Mouse (Mus musculus) midbrain, embryonic 15.5 days (tissue): ENCODE measurements around the gene Slc6a2. TPM values are rescaled to one million over a fixed set of nuclear protein-coding genes. Genes with fewer than 3 reads are reported as not detected.

ENCODE experiments used
- ATAC-seq: fragments of 200-750 bp; cut with Nextera tagmentation; replicated peaks from 2 replicates; pipeline ENCODE4 v1.8.0; 2017; ENCODE audit warnings: moderate TSS enrichment
- H3K27ac ChIP-seq: fragments of 300-500 bp; sonication (generic); 2 replicates; pipeline ENCODE4 v1.5.1; 2015; ENCODE audit warnings: mild to moderate bottlenecking, inconsistent platforms
- H3K27me3 ChIP-seq: fragments of 300-500 bp; sonication (generic); replicated peaks from 2 replicates; pipeline ENCODE4 v1.6.1; 2015; ENCODE audit warnings: inconsistent platforms
- H3K36me3 ChIP-seq: fragments of 300-500 bp; sonication (generic); replicated peaks from 2 replicates; pipeline ENCODE4 v1.6.1; 2015; ENCODE audit warnings: inconsistent platforms
- H3K4me1 ChIP-seq: fragments of 300-500 bp; sonication (generic); 2 replicates; pipeline ENCODE4 v1.6.1; 2015; ENCODE audit warnings: inconsistent platforms
- H3K4me2 ChIP-seq: fragments of 300-500 bp; sonication (generic); 2 replicates; pipeline ENCODE4 v1.6.1; 2015; ENCODE audit warnings: inconsistent platforms, mild to moderate bottlenecking, moderate library complexity
- H3K4me3 ChIP-seq: fragments of 300-500 bp; sonication (generic); 2 replicates; pipeline ENCODE4 v1.5.1; 2015; ENCODE audit warnings: mild to moderate bottlenecking, inconsistent platforms
- H3K9ac ChIP-seq: fragments of 300-500 bp; sonication (generic); 2 replicates; pipeline ENCODE4 v1.6.1; 2015; ENCODE audit warnings: mild to moderate bottlenecking, inconsistent platforms
- H3K9me3 ChIP-seq: fragments of 300-500 bp; sonication (generic); 2 replicates; pipeline ENCODE4 v1.6.1; 2016; ENCODE audit warnings: inconsistent platforms
- WGBS: fragments of 180-500 bp; shearing (Covaris S2); methylation state at CpG from one replicate; pipeline ENCODE4 v1.1.7; 2015; ENCODE audit warnings: mixed read lengths; 5-methylcytosine and 5-hydroxymethylcytosine counted together
- polyA plus RNA-seq: library from polyadenylated mRNA; unstranded; fragments of >200 nt; fragmentation: Nextera tagmentation; extraction: Ambion mirVana; gene quantifications from 2 replicates; pipeline ENCODE4 v1.2.1, GENCODE M21; 2015

Slc6a2 gene
- polyA plus RNA-seq, 1 experiment from 2014 or later: 0.89 TPM

- WGBS: 68% methylated on average over 5 of the region's 5 CpGs
- Histone ChIP-seq H3K4me2 (no peak overlapping the region), H3K4me3 (no peak overlapping the region), H3K4me1 (no peaks in the 10 kb centered on the region), H3K27me3 (no peaks in the 10 kb centered on the region), H3K36me3 (no peaks in the 10 kb centered on the region), H3K9ac (no peak overlapping the region), H3K27ac (no peak overlapping the region), H3K9me3 (no peaks in the 10 kb centered on the region)
- no peak for ATAC-seq
Measured at GRCm38 (mm10) chr8:92972949-92973348, 13.1 kb downstream of the Slc6a2 start.

DNA sequence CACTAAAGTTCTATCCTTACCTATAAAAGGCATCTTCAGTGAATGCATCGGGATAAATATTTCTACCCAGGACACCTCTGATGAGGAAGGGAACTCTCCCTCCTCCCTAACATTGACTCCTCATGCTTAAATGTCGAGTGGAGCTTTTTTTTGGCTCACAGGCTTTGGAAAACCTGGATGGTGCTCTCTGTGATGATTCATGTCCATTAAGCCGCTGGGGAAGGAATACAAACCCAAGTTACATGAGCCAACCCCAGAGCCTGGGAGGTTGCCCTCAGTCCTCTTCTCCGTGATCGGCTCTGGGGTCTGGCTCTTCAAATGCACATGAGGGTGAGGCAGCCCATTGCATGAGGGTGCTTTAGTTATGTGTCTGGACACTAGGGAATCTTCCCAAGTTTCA, 16.8 kb downstream of the Slc6a2 start:
- Histone ChIP-seq H3K9ac (no peak overlapping the region), H3K36me3 (no peaks in the 10 kb centered on the region), H3K4me2 (no peak overlapping the region), H3K4me3 (no peak overlapping the region), H3K4me1 (no peaks in the 10 kb centered on the region), H3K27me3 (no peaks in the 10 kb centered on the region), H3K9me3 (no peaks in the 10 kb centered on the region), H3K27ac (no peak overlapping the region)
- WGBS: 93% methylated on average over 5 of the region's 5 CpGs
- no peak for ATAC-seq

- no peak overlapping the region for H3K27ac ChIP-seq
- H3K4me2 ChIP-seq: no peak overlapping the region
- H3K4me1 ChIP-seq: no peaks in the 10 kb centered on the region
- whole genome bisulfite sequencing: 83% methylated on average over 3 of the region's 3 CpGs
- no peak overlapping the region for H3K9ac ChIP-seq
- no peaks in the 10 kb centered on the region for H3K36me3 ChIP-seq
- ATAC-seq: no peak
- no peaks in the 10 kb centered on the region for H3K9me3 ChIP-seq
- H3K27me3 ChIP-seq: no peaks in the 10 kb centered on the region
- H3K4me3 ChIP-seq: no peak overlapping the region
Measured at GRCm38 (mm10) chr8:92982491-92982890, 22.6 kb downstream of the Slc6a2 start.

- Histone ChIP-seq H3K9me3 (no peaks in the 10 kb centered on the region), H3K4me2 (no peak overlapping the region), H3K36me3 (no peaks in the 10 kb centered on the region), H3K4me1 (no peaks in the 10 kb centered on the region), H3K4me3 (no peak overlapping the region), H3K9ac (no peak overlapping the region), H3K27ac (no peak overlapping the region), H3K27me3 (no peaks in the 10 kb centered on the region)
- ATAC-seq: no peak
- 67% methylated on average over 2 of the region's 2 CpGs for WGBS
Measured at GRCm38 (mm10) chr8:92984376-92984775, 24.5 kb downstream of the Slc6a2 start.

- no peak overlapping the region for H3K9ac ChIP-seq
- H3K4me3 ChIP-seq: no peak overlapping the region
- H3K27ac ChIP-seq: no peak overlapping the region
- H3K4me1 ChIP-seq: no peaks in the 10 kb centered on the region
- ATAC-seq: no peak
- H3K4me2 ChIP-seq: no peak overlapping the region
- H3K36me3 ChIP-seq: no peaks in the 10 kb centered on the region
- no peaks in the 10 kb centered on the region for H3K27me3 ChIP-seq
- no peaks in the 10 kb centered on the region for H3K9me3 ChIP-seq
- WGBS: 33% methylated on average over 5 of the region's 5 CpGs
Measured at GRCm38 (mm10) chr8:92996840-92997239, 37.0 kb downstream of the Slc6a2 start.

DNA sequence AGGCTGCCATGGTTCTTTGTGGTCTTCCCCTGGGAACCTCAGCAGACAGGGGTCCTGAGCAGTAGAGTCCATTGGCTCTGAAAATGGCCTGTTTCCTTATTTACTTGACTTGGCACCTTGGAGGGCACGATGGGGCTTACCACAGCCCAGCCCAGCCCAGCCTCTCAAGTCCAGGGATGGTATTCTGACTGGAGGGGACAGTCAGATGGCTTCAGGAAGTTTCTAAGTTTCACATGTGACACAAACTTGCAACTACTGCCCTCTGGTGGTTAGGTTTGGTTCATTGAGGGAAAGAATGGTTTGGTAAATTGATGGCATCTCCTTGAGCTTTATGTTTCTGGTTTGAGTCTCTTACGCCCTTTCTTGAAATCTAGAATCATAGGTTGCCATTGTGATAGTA, 38.7 kb downstream of the Slc6a2 start:
- H3K9ac ChIP-seq: no peak overlapping the region
- H3K36me3 ChIP-seq: no peaks in the 10 kb centered on the region
- H3K9me3 ChIP-seq: no peaks in the 10 kb centered on the region
- no peak overlapping the region for H3K27ac ChIP-seq
- H3K27me3 ChIP-seq: no peaks in the 10 kb centered on the region
- no peak overlapping the region for H3K4me2 ChIP-seq
- WGBS: 45% methylated on average over 2 of the region's 2 CpGs
- H3K4me1 ChIP-seq: no peaks in the 10 kb centered on the region
- H3K4me3 ChIP-seq: no peak overlapping the region
- ATAC-seq: no peak

GRCm38 (mm10) chr8:93010286-93010685, 50.4 kb downstream of the Slc6a2 start:
- ATAC-seq: no peak
- WGBS: 29% methylated on average over 5 of the region's 5 CpGs
- no peaks in the 10 kb centered on the region for H3K36me3 ChIP-seq
- H3K4me3 ChIP-seq: no peak overlapping the region
- no peak overlapping the region for H3K4me2 ChIP-seq
- H3K9ac ChIP-seq: no peak overlapping the region
- no peaks in the 10 kb centered on the region for H3K9me3 ChIP-seq
- no peak overlapping the region for H3K27ac ChIP-seq
- H3K4me1 ChIP-seq: no peaks in the 10 kb centered on the region
- no peaks in the 10 kb centered on the region for H3K27me3 ChIP-seq

DNA sequence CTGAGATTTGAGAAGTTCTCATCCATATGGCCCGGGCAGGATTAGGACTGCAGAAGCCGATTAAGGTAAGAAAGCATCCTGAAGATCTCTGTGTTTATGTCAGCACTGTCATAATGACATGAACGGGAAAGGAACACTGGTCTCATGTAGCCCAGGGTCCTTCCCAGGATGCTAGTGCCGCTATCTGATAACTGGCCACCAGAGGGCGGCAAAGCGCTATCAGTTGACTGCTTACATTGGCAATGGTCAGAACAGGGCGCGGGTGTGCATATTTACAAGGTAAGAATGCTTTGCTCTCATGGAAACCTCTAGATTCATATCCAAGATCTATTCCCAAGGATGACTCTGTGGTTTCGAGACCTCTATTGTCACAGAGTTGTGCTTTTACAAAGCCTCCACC, 51.6 kb downstream of the Slc6a2 start:
- ATAC-seq: peak; percentile 82
- Histone ChIP-seq H3K4me3 (no peak overlapping the region), H3K4me1 (no peaks in the 10 kb centered on the region), H3K4me2 (no peak overlapping the region), H3K9ac (no peak overlapping the region), H3K27me3 (no peaks in the 10 kb centered on the region), H3K27ac (no peak overlapping the region), H3K9me3 (no peaks in the 10 kb centered on the region), H3K36me3 (no peaks in the 10 kb centered on the region)
- 9% methylated on average over 9 of the region's 9 CpGs for WGBS

DNA sequence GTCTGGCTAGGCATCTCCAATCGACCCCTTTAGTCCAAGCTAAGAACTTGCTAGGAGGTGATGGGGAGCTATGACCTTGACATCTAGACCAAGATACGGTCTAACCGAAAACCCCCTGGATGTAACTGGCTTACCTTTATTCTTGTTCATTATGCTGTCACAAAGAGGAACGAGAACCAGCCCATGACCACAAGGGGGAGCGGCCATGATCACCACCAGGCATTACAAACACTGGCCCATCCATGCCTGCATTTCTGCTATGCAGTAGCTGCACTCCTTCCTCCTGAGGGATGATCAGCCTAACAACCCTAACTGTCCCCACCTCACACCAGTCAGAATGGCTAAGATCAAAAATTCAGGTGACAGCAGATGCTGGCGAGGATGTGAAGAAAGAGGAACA, 52.3 kb downstream of the Slc6a2 start:
- 72% methylated on average over 6 of the region's 6 CpGs for WGBS
- H3K4me2 ChIP-seq: no peak overlapping the region

DNA sequence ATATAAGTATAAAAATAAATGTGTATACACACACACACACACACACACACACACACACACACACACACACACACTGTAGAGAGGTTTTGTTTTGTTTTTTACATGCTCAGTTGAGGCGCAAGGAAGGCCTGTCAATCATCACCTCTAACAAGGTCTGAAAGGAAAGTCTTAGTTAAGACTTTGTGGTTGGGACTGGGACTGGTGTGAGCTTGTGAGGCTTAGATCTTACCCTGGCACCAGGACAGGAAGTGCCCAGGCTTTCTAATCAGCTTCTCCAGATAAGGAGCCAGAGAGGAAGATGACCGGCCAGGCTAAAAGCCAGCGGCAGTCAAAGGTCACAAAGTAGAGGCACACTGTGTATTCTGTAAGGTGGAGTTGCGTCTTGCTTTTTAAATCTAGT, 54.4 kb downstream of the Slc6a2 start:
- WGBS: 84% methylated on average over 4 of the region's 4 CpGs
- Histone ChIP-seq H3K4me2 (no peak overlapping the region), H3K4me3 (no peak overlapping the region), H3K36me3 (no peaks in the 10 kb centered on the region), H3K4me1 (no peaks in the 10 kb centered on the region), H3K9ac (no peak overlapping the region), H3K27me3 (no peaks in the 10 kb centered on the region), H3K9me3 (no peaks in the 10 kb centered on the region), H3K27ac (no peak overlapping the region)
- ATAC-seq: no peak

More for the DNA sequence above, 52.3 kb downstream of the Slc6a2 start:
- no peaks in the 10 kb centered on the region for H3K27me3 ChIP-seq
- no peaks in the 10 kb centered on the region for H3K9me3 ChIP-seq
- no peak overlapping the region for H3K27ac ChIP-seq
- no peaks in the 10 kb centered on the region for H3K4me1 ChIP-seq
- ATAC-seq: no peak
- no peak overlapping the region for H3K4me3 ChIP-seq
- H3K9ac ChIP-seq: no peak overlapping the region
- H3K36me3 ChIP-seq: no peaks in the 10 kb centered on the region

DNA sequence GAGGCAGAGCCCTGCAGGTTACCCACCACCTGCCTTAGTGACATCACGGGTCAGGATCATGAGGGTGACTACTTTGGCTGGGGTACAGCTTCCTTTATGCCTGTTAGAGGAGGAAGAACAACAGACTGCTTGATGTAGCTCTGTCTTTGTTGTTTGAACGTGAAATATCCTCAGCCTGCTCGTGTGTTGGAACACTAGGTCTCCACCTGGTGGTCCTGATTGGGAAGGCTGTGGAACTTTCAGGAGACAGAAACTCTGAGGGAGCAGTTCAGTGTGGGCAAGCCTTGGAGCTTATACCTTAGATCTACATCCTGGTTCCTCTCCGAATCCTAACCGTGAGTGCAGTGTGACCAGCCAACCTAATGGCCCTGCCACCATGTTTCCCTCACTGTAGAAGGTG, 61.9 kb downstream of the Slc6a2 start:
- Histone ChIP-seq H3K36me3 (no peaks in the 10 kb centered on the region), H3K4me3 (no peak overlapping the region), H3K9me3 (no peaks in the 10 kb centered on the region), H3K27ac (no peak overlapping the region), H3K9ac (no peak overlapping the region), H3K27me3 (no peaks in the 10 kb centered on the region), H3K4me2 (no peak overlapping the region), H3K4me1 (no peaks in the 10 kb centered on the region)
- ATAC-seq: no peak
- 68% methylated on average over 5 of the region's 5 CpGs for WGBS

- H3K27ac ChIP-seq: no peak overlapping the region
- no peak overlapping the region for H3K4me3 ChIP-seq
- no peak for ATAC-seq
- no peaks in the 10 kb centered on the region for H3K27me3 ChIP-seq
- no peaks in the 10 kb centered on the region for H3K36me3 ChIP-seq
- H3K9me3 ChIP-seq: no peaks in the 10 kb centered on the region
- H3K4me1 ChIP-seq: no peaks in the 10 kb centered on the region
- WGBS: 80% methylated on average over 2 of the region's 2 CpGs
- H3K4me2 ChIP-seq: no peak overlapping the region
- no peak overlapping the region for H3K9ac ChIP-seq
Measured at GRCm38 (mm10) chr8:93030664-93031063, 70.8 kb downstream of the Slc6a2 start.

DNA sequence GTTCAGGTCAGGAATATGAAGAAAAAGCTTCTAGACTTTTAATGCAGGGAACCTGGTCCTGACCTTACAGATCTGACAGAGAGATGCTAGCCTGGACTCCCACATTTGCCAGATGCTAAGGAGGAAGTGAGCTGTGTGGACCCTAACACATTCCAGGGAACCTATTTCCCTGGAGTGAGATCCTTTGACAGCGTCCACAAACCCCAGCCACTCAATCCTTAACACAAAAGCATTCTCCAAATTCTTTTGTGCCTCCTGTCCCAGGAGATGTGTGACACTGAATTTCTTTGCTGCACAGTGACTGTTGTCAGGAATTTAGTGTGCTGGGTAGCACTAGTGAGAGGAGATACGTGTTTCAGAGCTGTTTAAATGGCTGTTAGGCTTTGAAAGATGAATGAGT, 79.0 kb downstream of the Slc6a2 start:
- H3K9me3 ChIP-seq: no peaks in the 10 kb centered on the region
- H3K27ac ChIP-seq: no peak overlapping the region
- H3K9ac ChIP-seq: no peak overlapping the region
- no peak overlapping the region for H3K4me2 ChIP-seq
- 6% methylated on average over 2 of the region's 2 CpGs for whole genome bisulfite sequencing
- no peak for ATAC-seq
- no peaks in the 10 kb centered on the region for H3K36me3 ChIP-seq
- no peak overlapping the region for H3K4me3 ChIP-seq
- no peaks in the 10 kb centered on the region for H3K27me3 ChIP-seq
- no peaks in the 10 kb centered on the region for H3K4me1 ChIP-seq

GRCm38 (mm10) chr8:93040256-93040655, 80.4 kb downstream of the Slc6a2 start:
- Histone ChIP-seq H3K36me3 (no peaks in the 10 kb centered on the region), H3K4me1 (no peaks in the 10 kb centered on the region), H3K27me3 (no peaks in the 10 kb centered on the region), H3K27ac (no peak overlapping the region), H3K4me2 (no peak overlapping the region), H3K9ac (no peak overlapping the region), H3K9me3 (no peaks in the 10 kb centered on the region), H3K4me3 (no peak overlapping the region)
- ATAC-seq: no peak
- 80% methylated on average over 2 of the region's 2 CpGs for WGBS
